Mouse (Mus musculus): Measurements from ENCODE around the gene Ifnz.
A peak's percentile ranks its signal among the peaks of the same experiment; 100 is the strongest.
"Not testable (repeated sequence)": the region's sequence is repeated elsewhere in the genome, so short reads cannot be mapped to it uniquely, and the experiment has no call there.

Gene Ifnz

DNA sequence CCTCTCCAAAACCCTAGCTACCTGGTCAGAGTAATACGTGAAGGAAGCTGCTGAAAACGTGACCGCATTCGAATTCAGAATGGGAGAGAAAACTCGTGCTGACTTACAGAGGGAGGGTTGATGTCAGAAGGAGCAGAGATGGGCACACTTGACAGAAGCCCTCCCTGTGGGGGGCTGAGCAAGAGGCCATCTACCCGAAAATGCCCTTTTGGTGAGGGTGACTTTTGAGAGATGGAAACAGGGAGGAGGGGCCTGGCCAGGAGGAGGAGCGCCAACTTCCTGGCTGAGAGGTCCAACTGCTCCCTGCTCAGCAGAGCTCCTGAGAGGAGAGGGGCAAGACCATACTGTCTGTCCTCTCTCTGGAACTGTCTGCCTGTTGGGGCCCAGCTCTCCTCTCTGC lies at the start of gene Ifnz:
Gene Ifnz (plus strand): TSS at position 301 of the 400 bp plus-strand sequence.
- not testable (repeated sequence) for DNase-seq (ENCODE audit: low read depth, low spot score)

DNA sequence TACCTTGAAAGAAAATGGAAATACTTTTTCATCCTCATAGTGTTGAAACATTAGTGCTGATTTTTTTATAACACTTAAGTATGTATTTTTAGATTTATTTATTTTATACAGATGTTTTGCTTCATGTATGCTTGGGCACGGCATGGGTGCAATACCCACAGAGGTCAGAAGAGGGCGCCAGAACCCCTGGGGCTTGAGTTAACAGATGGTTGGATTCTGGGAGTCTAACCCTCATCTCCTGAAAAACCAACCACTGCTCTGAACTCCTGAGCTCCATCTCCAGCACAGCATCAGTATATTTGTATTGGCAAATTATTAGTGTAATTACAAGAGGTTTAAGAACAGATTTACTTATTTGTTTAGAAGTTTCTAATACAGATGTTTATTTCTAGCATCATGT lies 43.5 kb upstream of the Ifnz start:
- peak; percentile 36 for DNase-seq (ENCODE audit: low read depth, low spot score)

DNA sequence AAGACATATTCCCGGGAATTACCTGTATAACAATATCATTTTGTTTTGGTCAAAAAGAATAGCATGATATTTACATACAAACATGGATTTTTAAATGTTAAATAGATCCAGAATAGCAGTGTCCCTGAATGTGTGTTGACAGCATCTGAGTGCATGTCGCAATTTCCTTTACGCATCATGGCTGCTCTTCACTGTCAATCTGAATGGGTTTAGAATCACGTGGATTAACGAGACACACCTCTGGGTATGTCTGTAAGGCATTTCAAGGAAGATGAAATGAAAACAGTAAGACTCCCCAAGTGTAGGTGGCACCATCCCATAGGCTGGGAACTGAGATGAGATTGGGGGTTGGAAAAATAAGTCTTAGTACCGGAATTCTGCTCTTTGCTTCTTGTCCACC lies 42.9 kb upstream of the Ifnz start:
- no peak for DNase-seq (ENCODE audit: low read depth, low spot score)

DNA sequence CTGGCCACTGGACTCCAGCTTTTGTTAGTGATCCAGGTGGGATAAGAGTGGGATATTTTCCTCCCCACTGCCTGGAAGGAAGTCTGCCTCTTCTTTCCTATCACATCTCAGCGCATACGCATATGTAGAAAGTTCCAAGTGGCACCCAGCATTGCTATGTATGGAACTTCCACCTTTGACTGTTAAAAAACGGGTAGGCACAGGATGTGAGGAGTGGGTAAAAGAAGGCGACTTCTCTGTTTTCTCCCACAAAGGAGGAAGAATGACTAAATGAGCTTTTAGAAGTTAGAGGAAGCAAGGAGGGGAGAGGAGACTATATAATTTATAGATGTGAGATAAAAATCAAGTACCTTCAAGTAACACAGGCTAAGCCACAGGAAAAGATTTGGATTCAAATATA lies 40.5 kb upstream of the Ifnz start:
- no peak for DNase-seq (ENCODE audit: low read depth, low spot score)

DNA sequence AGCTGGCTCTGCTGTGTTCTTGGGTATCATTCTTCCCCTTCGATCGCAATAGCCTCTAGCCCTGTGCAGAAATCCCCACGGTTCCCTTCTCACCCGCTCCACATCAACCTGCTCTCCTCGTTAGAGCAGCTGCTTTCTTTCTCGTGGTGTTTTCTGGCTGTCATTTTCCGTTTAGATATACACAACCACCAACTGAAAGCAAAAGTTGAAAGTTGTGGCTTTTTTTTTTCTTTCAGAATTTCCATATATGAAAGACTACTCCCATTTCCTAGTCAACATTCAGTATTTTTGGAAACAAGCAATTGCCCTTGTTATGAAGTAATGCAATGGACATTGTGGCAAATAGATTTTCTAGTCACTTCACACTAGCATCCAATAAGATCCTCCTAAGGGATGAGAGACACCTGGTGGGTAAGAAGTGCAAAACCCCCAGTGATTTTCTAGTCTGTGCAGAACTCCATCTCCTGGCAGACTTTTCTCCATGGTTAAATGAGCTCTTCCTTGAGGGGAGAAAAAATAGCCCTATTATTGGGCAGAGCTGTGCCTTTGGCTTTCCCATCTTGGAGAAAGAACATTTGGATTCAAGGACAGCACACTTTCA lies 39.1 kb upstream of the Ifnz start:
- DNase-seq (ENCODE audit: low read depth, low spot score): no peak

DNA sequence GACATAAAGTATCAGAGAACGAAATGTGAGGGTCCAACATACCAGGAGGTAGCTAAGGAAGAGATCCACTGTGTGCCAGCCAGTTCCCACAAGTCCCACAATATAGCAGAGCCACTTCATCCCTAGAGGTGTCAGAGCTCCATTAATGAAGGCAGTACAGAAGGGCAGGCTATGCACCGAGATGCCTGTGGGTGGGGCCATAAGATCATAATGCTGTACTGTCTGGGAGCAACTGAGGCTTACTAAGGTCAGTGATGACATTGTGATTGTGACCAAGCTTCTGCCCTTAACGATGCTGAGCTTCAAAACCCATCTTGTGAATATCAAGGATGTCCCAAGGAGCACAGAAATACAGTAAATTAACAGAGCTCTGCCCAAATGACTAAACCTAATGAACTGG lies 37.7 kb upstream of the Ifnz start:
- DNase-seq (ENCODE audit: low read depth, low spot score): no peak

DNA sequence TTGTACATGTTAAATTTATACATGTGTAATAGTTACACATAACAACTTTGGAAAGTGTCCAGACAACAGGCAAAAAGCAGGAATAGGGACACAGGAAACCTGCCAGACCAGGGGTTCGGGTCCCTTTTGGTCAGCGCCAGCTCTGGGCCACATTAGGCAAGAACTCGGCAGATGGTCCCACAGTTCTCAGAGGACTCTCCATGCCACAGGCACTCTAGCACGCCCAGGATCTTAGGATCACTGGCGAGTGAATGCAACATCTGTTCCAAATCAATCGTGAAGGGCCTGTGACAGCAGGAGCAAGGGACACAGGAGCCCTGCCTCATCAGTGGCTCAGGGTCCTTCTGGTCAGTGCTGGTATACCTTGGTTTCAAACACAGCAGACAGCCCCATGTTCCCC lies 32.0 kb upstream of the Ifnz start:
- DNase-seq (ENCODE audit: low read depth, low spot score): no peak

DNA sequence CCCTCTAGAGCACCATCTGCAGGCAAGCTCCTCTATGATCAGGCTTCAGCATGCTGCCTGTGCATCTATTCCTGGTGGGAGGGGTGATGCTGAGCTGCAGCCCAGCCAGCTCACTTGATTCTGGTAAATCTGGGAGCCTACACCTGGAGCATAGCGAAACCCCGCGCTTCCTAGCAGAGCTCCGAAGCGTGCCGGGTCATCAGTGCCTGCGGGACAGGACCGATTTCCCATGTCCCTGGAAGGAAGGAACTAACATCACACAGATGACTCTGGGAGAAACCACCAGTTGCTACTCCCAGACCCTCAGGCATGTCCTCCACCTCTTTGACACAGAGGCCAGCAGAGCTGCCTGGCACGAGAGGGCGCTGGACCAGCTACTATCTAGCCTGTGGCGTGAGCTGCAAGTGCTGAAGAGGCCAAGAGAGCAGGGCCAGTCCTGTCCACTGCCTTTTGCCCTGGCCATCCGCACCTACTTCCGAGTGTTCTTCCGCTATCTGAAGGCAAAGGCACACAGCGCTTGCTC lies 27.1 kb upstream of the Ifnz start, which contains the start of gene Gm13271:
Gene Gm13271 (plus strand): TSS at position 51 of the 523 bp plus-strand sequence.
- DNase-seq (ENCODE audit: low read depth, low spot score): not testable (repeated sequence)

DNA sequence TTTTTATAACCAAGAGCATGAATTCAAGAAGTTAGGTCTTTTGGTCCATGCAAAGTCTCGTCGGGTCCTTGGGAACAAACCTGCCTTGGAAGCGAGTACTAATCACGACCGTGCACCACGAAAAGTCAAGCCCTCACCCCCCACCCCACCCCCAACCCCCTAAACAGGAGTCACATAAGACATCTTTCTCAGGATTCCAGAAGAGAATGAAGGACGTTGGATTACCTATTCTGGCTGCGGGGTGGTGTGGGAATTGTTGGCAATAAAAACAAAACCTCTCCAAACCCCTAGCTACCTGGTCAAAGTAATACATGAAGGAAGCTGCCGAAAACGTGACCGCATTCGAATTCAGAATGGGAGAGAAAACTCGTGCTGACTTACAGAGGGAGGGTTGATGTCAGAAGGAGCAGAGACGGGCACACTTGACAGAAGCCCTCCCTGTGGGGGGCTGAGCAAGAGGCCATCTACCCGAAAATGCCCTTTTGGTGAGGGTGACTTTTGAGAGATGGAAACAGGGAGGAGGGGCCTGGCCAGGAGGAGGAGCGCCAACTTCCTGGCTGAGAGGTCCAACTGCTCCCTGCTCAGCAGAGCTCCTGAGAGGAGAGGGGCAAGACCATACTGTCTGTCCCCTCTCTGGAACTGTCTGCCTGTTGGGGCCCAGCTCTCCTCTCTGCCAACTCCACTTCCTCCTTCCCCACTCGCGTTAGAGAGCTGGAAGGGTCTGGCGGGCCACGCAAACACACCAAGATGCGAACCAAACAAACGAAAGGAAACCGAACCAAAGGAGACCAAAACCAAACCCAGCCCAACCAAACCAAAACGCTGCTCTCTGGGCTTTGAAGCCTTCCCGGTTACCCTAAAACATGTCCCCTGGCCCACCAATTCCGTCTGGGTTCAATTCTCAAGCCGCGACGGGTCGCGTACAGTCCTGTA lies 25.1 kb upstream of the Ifnz start:
- DNase-seq (ENCODE audit: low read depth, low spot score): not testable (repeated sequence)

DNA sequence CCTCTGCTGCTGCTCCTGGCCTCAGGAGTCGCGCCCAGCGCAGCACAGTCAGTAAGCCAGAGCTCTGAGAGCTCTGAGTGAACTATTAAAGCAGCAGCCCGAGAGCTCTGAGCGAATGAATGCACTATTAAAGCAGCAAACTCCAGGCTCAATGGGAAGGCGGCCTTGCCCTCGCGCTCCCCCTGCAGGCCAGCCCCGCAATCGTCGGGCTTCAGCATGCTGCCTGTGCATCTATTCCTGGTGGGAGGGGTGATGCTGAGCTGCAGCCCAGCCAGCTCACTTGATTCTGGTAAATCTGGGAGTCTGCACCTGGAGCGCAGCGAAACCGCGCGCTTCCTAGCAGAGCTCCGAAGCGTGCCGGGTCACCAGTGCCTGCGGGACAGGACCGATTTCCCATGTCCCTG lies 24.3 kb upstream of the Ifnz start:
- DNase-seq (ENCODE audit: low read depth, low spot score): peak; percentile 60

DNA sequence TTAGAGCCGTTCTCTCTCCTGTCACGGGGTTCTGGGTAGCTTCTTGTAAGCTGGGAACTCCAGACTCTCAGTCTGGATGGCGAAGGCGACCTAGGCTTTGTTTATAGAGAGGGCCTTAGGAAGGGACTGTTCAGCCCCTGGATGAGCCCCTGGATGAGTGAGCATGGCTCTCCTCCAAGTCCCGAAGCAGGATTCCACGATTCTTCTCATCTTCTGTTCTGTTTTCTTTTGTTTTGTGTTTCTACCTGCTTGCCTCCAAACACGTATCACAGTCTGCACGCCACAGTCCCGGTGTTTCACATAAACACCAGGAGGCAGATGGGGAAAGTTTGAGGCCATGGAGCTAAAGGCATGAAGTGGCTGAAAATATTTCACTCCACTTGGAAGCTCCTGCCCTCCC lies 23.2 kb upstream of the Ifnz start:
- not testable (repeated sequence) for DNase-seq (ENCODE audit: low read depth, low spot score)

DNA sequence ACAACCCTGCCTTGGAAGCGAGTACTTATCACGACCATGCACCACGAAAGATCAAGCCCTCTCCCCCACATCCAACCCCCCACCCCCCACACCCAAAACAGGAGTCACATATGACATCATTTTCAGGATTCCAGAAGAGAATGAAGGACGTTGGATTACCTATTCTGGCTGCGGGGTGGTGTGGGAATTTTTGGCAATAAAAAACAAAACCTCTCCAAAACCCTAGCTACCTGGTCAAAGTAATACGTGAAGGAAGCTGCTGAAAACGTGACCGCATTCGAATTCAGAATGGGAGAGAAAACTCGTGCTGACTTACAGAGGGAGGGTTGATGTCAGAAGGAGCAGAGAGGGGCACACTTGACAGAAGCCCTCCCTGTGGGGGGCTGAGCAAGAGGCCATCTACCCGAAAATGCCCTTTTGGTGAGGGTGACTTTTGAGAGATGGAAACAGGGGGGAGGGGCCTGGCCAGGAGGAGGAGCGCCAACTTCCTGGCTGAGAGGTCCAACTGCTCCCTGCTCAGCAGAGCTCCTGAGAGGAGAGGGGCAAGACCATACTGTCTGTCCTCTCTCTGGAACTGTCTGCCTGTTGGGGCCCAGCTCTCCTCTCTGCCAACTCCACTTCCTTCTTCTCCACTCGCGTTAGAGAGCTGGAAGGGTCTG lies 22.2 kb upstream of the Ifnz start, which contains the start of gene Gm13283:
Gene Gm13283 (plus strand): TSS at position 510 of the 659 bp plus-strand sequence.
- DNase-seq (ENCODE audit: low read depth, low spot score): not testable (repeated sequence)

DNA sequence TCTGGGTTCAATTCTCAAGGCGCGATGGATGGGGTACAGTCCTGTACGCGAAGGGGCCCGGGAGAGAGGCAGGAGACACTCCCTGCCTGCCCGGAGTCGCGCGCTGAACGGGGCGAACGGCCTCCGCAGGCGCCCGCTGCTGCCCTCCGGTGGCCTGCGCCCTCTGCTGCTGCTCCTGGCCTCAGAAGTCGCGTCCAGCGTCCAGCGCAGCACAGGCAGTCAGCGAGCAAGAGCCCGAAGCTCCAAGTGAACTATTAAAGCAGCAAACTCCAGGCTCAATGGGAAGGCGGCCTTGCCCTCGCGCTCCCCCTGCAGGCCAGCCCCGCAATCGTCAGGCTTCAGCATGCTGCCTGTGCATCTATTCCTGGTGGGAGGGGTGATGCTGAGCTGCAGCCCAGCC lies 21.5 kb upstream of the Ifnz start:
- peak; percentile 38 for DNase-seq (ENCODE audit: low read depth, low spot score)

DNA sequence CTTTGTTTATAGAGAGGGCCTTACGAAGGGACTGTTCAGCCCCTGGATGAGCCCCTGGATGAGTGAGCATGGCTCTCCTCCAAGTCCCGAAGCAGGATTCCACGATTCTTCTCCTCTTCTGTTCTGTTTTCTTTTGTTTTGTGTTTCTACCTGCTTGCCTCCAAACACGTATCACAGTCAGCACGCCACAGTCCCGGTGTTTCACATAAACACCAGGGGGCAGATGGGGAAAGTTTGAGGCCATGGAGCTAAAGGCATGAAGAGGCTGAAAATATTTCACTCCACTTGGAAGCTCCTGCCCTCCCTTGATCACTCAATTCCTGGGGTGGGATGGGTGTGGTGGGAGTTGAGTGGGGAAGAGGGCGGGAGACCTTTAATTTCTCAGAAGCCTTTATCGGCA lies 20.2 kb upstream of the Ifnz start:
- DNase-seq (ENCODE audit: low read depth, low spot score): not testable (repeated sequence)

DNA sequence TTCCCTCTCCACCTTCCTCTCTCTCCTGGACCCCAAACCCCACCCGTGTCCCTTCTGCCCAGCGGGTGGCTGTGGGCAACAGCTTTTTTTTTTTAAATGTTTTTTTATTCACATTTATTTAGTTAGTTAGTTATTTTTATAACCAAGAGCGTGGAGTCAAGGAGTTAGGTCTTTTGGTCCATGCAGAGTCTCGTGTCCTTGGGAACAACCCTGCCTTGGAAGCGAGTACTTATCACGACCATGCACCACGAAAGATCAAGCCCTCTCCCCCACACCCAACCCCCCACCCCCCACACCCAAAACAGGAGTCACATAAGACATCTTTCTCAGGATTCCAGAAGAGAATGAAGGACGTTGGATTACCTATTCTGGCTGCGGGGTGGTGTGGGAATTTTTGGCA lies 19.6 kb upstream of the Ifnz start:
- not testable (repeated sequence) for DNase-seq (ENCODE audit: low read depth, low spot score)

DNA sequence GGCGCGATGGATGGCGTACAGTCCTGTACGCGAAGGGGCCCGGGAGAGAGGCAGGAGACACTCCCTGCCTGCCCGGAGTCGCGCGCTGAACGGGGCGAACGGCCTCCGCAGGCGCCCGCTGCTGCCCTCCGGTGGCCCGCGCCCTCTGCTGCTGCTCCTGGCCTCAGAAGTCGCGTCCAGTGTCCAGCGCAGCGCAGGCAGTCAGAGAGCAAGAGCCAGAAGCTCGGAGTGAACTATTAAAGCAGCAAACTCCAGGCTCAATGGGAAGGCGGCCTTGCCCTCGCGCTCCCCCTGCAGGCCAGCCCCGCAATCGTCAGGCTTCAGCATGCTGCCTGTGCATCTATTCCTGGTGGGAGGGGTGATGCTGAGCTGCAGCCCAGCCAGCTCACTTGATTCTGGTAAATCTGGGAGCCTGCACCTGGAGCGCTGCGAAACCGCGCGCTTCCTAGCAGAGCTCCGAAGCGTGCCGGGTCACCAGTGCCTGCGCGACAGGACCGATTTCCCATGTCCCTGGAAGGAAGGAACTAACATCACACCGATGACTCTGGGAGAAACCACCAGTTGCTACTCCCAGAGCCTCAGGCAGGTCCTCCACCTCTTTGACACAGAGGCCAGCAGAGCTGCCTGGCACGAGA lies 18.4 kb upstream of the Ifnz start:
- peak; percentile 16 for DNase-seq (ENCODE audit: low read depth, low spot score)

DNA sequence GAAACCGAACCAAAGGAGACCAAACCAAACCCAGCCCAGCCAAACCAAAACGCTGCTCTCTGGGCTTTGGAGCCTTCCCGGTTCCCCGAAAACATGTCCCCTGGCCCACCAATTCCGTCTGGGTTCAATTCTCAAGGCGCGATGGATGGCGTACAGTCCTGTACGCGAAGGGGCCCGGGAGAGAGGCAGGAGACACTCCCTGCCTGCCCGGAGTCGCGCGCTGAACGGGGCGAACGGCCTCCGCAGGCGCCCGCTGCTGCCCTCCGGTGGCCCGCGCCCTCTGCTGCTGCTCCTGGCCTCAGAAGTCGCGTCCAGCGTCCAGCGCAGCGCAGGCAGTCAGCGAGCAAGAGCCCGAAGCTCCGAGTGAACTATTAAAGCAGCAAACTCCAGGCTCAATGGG lies 8.4 kb upstream of the Ifnz start, which contains the start of gene Gm13290:
Gene Gm13290 (plus strand): TSS at position 301 of the 400 bp plus-strand sequence.
- not testable (repeated sequence) for DNase-seq (ENCODE audit: low read depth, low spot score)

DNA sequence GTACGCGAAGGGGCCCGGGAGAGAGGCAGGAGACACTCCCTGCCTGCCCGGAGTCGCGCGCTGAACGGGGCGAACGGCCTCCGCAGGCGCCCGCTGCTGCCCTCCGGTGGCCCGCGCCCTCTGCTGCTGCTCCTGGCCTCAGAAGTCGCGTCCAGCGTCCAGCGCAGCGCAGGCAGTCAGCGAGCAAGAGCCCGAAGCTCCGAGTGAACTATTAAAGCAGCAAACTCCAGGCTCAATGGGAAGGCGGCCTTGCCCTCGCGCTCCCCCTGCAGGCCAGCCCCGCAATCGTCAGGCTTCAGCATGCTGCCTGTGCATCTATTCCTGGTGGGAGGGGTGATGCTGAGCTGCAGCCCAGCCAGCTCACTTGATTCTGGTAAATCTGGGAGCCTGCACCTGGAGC lies 5.3 kb upstream of the Ifnz start, which contains the start of gene Gm13289:
Gene Gm13289 (plus strand): TSS at position 301 of the 400 bp plus-strand sequence.
- DNase-seq (ENCODE audit: low read depth, low spot score): not testable (repeated sequence)

DNA sequence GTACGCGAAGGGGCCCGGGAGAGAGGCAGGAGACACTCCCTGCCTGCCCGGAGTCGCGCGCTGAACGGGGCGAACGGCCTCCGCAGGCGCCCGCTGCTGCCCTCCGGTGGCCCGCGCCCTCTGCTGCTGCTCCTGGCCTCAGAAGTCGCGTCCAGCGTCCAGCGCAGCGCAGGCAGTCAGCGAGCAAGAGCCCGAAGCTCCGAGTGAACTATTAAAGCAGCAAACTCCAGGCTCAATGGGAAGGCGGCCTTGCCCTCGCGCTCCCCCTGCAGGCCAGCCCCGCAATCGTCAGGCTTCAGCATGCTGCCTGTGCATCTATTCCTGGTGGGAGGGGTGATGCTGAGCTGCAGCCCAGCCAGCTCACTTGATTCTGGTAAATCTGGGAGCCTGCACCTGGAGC lies 2.4 kb upstream of the Ifnz start, which contains the start of gene Gm13272:
Gene Gm13272 (plus strand): TSS at position 301 of the 400 bp plus-strand sequence.
- DNase-seq (ENCODE audit: low read depth, low spot score): not testable (repeated sequence)

DNA sequence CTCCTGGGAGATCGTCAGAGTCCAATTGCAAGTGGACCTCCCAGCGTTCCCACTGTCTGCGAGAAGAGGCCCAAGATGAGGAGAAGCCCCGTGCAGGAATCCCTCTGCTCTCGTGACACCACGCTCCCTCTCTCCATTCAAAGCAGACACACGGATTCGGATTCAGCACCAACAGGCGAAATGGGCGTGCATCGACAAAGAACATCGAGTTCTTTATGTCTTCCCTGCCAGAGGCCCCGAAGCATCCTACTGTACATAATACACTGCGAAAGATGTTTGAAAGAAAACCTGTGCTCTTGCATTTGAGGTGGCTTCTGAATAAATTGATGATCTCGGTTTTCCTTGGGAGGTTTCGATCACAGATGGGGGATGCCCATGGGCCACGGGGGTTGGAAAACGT lies 1.6 kb upstream of the Ifnz start:
- DNase-seq (ENCODE audit: low read depth, low spot score): not testable (repeated sequence)

DNA sequence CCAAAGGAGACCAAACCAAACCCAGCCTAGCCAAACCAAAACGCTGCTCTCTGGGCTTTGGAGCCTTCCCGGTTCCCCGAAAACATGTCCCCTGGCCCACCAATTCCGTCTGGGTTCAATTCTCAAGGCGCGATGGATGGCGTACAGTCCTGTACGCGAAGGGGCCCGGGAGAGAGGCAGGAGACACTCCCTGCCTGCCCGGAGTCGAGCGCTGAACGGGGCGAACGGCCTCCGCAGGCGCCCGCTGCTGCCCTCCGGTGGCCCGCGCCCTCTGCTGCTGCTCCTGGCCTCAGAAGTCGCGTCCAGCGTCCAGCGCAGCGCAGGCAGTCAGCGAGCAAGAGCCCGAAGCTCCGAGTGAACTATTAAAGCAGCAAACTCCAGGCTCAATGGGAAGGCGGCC lies 404 bp downstream of the Ifnz start:
- not testable (repeated sequence) for DNase-seq (ENCODE audit: low read depth, low spot score)
